Mouse (Mus musculus): Measurements from ENCODE around the gene Tdgf1.
A peak's percentile ranks its signal among the peaks of the same experiment; 100 is the strongest.

Gene Tdgf1

DNA sequence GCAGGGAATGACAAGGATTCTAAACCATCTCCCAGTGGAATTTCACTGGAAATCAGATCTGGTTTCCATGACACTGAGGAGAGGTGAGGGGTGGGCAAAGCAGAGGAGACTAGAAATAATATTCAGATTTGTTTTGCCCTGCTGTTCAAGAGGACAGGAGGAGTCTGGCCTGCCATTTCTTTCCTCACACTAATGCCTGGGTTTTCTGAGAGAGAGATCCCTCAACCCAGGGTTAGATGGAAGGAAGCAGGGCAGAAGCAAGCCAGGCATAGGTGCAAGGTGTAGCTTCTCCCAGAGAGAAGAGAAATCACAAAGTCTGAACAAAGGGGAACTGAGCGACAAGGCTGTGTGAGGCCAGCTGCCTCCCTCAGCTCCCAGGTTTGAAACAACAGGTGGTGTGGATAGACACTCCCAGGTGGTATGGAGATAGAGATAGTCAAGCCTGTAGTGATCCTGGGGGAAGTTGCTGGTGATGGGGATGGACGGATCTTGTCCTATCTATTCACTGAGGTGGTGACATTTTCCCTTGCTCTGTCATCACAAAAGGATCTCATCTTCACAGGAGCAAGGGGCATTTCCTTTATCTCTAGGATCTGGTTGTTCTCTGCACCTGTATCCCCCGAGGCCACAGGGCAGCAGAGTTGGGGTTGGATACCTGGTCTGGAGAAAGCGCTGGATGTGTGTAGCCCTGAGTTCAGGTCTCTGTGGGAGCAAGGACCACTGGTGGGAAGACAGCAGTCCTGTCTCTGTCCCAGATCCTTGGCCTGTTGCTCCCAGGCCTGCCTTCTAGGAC lies 37.9 kb downstream of the Tdgf1 start:
- peak; percentile 61 to 67 for DNase-seq

DNA sequence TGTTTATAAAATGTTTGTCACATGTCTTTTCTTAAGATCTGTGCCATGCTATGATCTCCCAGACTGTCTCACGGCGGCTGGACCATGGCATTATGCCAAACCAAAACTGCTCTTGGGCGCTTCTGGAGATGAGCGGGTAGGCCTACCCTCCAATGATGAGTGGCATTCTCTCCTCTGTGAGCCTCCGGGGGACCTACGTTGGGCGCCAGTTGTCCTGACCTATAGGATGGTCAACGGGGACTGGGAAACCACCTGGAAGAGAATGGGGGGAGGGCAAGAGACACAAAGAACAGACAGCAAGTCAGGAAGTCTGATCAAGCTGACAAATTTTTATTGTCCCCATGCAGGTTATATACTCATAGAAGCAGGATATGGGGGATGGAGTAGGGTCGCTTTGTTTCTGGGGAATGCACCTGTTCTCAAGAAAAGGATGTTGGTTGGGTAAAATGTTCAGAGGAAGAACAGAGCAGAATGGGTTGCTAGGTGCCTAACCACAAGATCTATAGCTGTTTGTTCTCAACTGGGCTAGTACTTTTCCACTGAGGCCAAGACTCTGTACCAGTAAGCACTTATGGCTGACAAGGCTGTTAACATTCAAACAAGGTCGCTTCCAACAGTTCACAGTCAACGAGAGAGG lies 38.6 kb downstream of the Tdgf1 start:
- DNase-seq = peak; percentile 63 to 66

DNA sequence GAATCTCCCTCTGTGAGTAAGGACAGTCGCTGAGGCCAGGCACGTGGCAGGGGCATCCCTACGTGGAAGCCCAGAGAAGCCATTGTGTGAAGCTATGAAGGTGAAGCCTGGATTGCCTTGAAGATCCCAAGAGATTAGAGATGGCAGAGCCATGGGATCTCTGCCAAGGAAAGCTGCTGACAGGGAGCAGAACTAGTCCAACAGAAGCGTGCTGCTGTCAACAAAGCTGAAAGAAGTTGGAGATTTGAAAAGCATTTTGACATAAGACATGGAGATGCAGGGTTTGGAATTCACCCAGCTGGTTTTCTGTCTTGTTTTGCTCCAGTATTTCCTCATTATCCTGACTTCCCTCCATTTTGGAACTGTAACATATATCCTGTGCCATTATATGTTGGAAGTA lies 43.7 kb downstream of the Tdgf1 start:
- DNase-seq = no peak

DNA sequence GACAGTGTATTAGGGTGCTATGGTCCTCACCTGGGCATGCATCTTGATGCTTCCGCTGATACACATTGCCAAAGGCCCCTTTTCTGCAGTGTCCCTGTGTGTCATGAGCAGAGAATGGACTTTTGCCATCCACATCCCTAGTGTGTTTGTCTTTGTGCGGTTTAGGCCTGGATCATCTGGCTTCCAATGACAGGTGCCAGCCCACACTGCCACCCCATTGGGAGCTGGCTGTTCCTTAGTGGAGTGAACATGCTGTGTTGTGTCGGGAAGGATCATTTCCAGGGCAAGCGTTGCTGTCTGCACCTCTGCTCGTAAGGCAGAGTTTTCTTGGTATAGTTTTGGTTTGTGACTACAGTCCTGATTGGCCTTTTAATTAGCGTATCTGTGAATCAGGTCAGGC lies 44.8 kb downstream of the Tdgf1 start:
- peak in 1 of 2 experiments; percentile 6 for DNase-seq

DNA sequence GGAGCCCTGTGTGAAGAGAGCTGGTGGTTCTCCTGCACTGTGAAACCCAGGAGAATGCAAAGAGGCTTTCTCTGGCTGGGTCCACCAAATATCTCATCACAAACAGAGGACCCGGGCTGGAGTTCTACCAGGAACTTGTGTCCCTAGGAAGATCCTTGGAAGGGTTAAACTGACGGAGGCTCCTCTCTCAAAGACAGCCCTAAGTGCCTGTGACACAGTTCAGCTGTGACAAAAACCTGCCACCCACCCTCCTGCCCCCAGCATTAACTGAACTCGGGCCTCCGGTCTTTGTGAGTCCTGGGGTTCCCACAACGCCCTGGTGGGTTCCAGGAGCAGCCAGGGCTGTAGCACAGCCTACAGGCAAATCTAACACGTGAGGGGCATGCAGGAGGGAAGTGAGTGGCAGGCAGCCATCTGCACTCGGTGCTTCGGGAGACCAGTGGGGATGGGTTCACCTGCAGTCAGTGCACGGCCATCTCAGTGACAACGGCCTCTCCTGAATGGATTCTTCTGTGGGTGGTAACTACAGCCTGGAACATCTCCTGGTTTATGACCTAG lies 46.4 kb downstream of the Tdgf1 start:
- peak in 1 of 2 experiments; percentile 59 for DNase-seq

DNA sequence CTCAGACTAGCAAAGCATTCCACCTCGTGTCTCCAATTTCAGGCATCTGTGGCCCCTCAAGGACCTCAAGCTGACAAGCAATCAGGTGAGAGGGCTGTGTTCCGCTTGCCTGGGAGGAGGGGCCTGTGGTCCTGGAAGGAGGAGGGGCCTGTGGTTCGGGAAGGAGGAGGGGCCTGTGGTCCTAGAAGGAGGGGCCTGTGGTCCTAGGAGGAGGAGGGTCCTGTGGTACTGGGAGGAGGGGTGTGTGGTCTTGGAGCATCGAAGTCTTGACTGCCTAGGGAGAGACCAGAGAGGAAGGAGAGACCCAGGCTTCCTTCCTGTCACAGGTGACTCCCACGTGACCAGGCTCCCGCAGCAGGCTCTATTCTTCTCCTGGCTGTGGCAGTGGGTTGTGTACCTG lies 49.4 kb downstream of the Tdgf1 start:
- DNase-seq = peak; percentile 94 to 96

DNA sequence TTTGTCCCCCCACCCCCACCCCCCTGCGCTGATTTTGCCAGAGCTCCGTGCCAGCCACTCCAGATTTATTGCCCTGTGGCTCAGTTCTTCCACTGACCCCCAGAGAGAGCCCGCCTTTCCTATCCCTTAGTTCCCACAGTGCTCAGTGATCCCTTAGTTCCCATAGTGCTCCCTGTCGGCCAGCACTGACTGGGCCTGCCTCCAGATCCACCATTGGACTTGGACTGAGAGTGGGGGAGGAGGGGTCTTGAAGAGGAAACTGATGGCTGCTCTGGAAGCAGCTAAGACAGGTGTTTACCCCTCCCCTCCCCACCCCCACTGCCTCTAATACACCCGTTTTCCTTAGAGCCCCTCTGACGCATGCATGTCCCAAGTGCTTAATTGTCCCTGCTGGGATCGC lies 50.0 kb downstream of the Tdgf1 start:
- DNase-seq = peak in 1 of 2 experiments; percentile 59

DNA sequence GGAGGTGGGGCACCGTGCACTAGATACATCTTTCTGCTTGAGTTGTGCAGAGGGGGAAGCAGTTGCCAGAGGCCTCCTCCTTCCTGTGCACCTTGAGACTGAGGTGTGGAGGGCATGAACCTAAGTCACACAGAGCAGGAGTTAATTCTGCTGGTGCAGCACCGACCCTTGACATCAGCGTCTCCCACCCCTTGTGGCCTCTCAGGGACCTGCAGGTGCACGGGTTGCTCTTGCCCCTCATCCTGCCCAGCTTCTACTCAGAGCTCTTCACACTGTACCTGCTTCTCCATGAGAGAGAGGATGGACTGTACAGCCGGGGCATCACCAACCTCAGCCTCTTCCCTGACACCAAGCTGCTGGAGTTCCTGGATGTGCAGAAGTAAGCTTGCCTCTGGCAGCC lies 50.5 kb downstream of the Tdgf1 start:
- DNase-seq = peak; percentile 87 to 88

DNA sequence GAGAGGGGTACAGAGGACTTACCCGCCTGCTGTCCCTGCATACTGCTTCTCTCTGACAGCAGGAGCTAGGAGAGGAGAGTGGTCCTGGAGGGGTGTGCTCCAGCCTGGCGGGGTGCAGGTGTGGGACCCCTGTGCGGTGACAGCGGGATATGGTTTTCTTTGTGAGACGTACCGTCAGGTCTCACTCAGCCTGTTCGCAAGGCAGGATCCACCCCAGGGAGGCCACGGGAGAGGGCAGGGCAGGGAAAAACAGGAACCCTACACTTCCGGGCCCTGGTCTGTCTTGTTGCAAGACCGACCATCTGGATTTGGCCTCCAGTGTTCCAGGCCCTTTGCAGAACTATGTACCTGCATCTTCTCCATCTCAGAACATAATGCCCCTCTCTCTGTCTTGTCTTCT lies 52.5 kb downstream of the Tdgf1 start:
- DNase-seq = peak in 1 of 2 experiments; percentile 51

DNA sequence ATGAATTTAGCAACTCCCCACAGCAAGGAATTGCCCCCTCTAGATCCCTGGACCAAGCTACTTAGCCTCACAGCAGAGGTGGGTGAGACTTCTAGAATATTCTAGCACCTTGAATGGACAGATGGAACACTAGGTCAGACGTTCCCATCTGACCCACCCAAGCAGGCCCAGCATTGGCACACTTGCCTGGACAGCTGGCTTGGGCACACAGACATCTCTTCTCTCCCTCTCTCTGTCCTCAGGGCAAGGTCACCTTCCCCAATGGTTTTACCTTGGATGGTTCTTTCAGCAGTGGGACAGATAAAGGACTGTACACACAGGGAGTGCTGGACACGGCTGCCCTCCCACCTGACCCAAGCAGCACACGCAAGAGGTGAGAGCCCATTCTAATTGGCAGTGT lies 53.4 kb downstream of the Tdgf1 start:
- DNase-seq = no peak

DNA sequence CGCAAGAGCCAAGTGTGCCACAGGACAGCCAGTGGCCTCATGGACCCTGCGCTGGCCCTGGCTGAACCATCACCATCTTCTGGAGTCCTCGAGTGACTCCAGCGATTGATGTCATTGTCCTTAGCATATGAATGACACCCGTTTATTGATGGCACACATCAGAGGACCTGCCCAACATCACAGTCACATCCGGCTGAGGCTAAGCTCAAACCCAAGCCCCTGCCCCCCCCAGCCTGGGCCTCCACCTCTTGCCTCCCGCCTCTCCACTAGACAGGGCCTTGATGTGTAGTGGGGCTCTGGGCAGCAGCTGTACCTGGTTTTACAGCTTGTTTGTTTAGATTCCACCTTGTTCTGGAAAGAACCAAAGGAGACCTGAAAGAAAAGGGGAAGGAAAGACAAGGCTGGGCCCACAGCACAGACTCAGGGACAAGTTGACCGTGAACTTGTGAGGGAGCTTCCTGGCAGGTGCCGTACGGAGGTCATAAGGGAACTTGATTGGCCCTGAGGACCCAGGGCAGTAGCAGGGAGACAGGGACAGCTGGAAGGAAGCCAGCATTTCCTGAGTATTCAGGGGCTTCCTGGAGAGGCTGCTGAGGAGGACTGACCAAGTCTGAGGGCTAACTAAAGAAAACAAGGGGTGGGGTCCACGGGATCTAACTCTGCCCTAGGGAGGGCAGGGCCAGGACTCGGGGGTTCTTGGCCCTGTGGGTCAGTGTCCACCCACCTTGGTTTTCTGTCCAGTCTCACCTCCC lies 54.7 kb downstream of the Tdgf1 start:
- peak in 1 of 2 experiments; percentile 54 for DNase-seq

DNA sequence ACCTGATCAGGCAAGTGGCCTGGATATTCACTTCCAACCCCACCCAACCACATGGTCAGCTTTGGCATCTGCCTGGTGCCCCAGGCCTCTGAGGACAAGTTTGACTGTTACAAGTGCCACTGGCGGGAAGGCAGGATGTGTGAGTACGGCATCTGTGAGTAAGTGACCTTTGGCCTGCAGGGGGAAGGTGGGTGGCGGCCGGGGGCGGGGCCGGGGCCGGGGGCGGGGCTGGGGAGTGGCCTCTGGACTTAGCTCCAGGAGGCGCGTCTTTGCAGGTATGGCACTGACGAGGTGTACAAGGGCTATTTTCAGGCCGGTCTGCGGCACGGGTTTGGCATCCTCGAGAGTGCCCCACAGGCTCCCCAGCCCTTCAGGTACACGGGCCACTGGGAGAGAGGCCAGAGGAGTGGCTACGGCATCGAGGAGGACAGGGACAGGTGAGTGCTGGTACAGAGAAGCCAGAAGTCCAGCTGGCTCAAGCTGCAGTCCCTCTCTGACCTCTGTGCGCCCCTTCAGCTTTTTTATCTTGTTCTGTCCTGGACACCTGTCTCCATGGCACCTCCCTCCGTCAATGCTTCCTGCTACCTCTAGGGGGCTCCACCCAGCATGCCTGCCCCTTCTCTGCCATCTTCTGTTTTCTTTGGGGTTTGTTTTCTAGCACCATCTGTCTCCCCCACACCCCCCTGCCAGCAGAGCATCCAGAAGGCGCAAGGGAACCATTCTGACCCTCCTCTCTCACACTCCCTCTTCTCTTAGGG lies 55.8 kb downstream of the Tdgf1 start:
- DNase-seq = peak; percentile 3 to 36
